Mouse (Mus musculus) stomach, embryonic 15.5 days (tissue): Measurements from ENCODE around the gene Dgkh. TPM values are rescaled to one million over a fixed set of nuclear protein-coding genes. Genes with fewer than 3 reads are reported as not detected.

Source experiments
- ATAC-seq: fragments of 200-750 bp; cut with Nextera tagmentation; 2 replicates; pipeline ENCODE4 v1.8.0; 2017; ENCODE audit warnings: low read depth, moderate number of reproducible peaks, moderate TSS enrichment; ENCODE audit not compliant: insufficient read depth, low FRiP score
- H3K27ac ChIP-seq: fragments of 300-500 bp; sonication (generic); 2 replicates; pipeline ENCODE4 v1.5.1; 2015; ENCODE audit warnings: mild to moderate bottlenecking, inconsistent platforms
- H3K27me3 ChIP-seq: fragments of 300-500 bp; sonication (generic); replicated peaks from 2 replicates; pipeline ENCODE4 v1.6.1; 2015; ENCODE audit warnings: inconsistent platforms
- H3K36me3 ChIP-seq: fragments of 300-500 bp; sonication (generic); 2 replicates; pipeline ENCODE4 v1.6.1; 2015; ENCODE audit warnings: inconsistent platforms
- H3K4me1 ChIP-seq: fragments of 300-500 bp; sonication (generic); 2 replicates; pipeline ENCODE4 v1.6.1; 2015; ENCODE audit warnings: inconsistent platforms
- H3K4me2 ChIP-seq: fragments of 300-500 bp; sonication (generic); 2 replicates; pipeline ENCODE4 v1.6.1; 2015; ENCODE audit warnings: mild to moderate bottlenecking, inconsistent platforms
- H3K4me3 ChIP-seq: fragments of 300-500 bp; sonication (generic); replicated peaks from 2 replicates; pipeline ENCODE4 v1.5.1; 2015; ENCODE audit warnings: inconsistent platforms
- H3K9ac ChIP-seq: fragments of 300-500 bp; sonication (generic); 2 replicates; pipeline ENCODE4 v1.6.1; 2015; ENCODE audit warnings: inconsistent platforms
- H3K9me3 ChIP-seq: fragments of 300-500 bp; sonication (generic); 2 replicates; pipeline ENCODE4 v1.6.1; 2016; ENCODE audit warnings: inconsistent platforms
- WGBS: fragments of 180-500 bp; shearing (Covaris S2); methylation state at CpG from one replicate; pipeline ENCODE4 v1.1.7; 2015; 5-methylcytosine and 5-hydroxymethylcytosine counted together
- polyA plus RNA-seq: library from polyadenylated mRNA; unstranded; fragments of >200 nt; fragmentation: Nextera tagmentation; extraction: Ambion mirVana; gene quantifications from 2 replicates; pipeline ENCODE4 v1.2.1, GENCODE M21; 2015

The Dgkh gene
- polyA plus RNA-seq, 1 experiment from 2014 or later: 1.7 TPM

DNA sequence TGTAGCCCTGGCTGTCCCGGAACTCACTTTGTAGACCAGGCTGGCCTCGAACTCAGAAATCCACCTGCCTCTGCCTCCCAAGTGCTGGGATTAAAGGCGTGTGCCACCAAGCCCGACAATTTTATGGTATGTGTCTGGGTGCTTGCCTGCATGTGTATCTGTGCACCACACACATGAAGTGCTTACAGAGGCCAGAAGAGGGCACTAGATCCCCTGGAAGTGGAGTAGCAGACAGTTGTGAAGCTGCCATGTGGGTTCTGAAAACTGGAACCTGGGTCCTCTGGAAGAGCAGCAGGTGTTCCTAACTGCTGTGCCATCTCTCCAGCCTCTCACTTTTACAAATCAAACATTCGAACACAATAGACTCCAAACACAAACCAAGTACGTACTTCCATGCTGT, 178.9 kb downstream of the Dgkh start:
- 0 out of 2 replicates have a peak, but pooled peaks cover 3% of the 10 kb centered on the region for H3K36me3 ChIP-seq
- 95% methylated on average over 6 of the region's 6 CpGs for WGBS
- no peaks in the 10 kb centered on the region for H3K9me3 ChIP-seq
- H3K27me3 ChIP-seq: no peaks in the 10 kb centered on the region
- no peak overlapping the region for H3K4me3 ChIP-seq
- H3K9ac ChIP-seq: no peak overlapping the region
- no peak overlapping the region for H3K4me2 ChIP-seq
- no peak for ATAC-seq
- H3K4me1 ChIP-seq: no peaks in the 10 kb centered on the region
- H3K27ac ChIP-seq: no peak overlapping the region

DNA sequence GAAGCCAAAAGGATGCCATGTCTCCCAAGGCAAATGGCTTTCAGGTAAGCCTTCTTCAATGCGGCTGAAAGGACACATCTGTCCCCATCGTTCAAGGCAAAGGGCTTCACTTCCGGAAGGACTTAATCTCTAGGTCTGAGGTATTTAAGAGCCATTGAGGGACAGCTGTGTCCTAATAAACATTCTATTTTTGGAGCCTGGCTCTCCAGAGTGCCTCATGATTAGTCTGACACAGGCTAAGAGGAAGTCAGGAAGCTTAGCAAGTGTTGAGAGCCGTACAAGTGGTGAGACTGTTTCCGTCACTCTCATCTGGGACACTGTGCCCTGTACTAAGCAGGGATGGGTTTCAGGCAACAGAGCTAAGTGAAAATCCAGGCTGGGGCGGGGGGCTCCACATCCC, 183.8 kb downstream of the Dgkh start:
- no peak for ATAC-seq
- no peaks in the 10 kb centered on the region for H3K4me1 ChIP-seq
- no peak overlapping the region for H3K4me3 ChIP-seq
- H3K27ac ChIP-seq: no peak overlapping the region
- H3K9me3 ChIP-seq: no peaks in the 10 kb centered on the region
- 42% methylated on average over 6 of the region's 6 CpGs for WGBS
- no peak overlapping the region for H3K9ac ChIP-seq
- H3K27me3 ChIP-seq: no peaks in the 10 kb centered on the region
- H3K36me3 ChIP-seq: no peaks in the 10 kb centered on the region
- no peak overlapping the region for H3K4me2 ChIP-seq

DNA sequence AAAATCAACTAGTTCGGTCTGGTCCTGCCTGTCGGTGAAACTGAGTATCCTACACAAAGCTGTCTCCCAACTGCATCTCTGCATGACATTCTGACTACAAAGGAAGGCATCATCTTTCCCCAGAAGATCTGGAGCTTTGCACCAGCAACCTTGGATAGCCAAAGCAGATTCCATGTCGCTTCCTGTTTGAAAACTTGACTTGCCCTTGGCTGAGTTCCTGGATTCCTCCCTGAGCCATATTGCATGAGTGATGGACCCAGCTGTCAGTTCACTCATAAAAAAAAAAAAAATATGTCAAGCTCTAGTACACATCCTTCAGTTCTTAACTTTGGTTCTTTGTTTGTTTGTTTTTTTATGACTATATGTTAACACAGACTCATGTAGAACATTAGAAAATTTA, 191.3 kb downstream of the Dgkh start:
- Histone ChIP-seq H3K36me3 (no peaks in the 10 kb centered on the region), H3K4me3 (no peak overlapping the region), H3K9me3 (no peaks in the 10 kb centered on the region), H3K27ac (no peak overlapping the region), H3K4me1 (peaks cover 5% of the 10 kb centered on the region), H3K9ac (no peak overlapping the region), H3K4me2 (no peak overlapping the region), H3K27me3 (no peaks in the 10 kb centered on the region)
- no peak for ATAC-seq
- WGBS: 66% methylated on average over 3 of the region's 3 CpGs

DNA sequence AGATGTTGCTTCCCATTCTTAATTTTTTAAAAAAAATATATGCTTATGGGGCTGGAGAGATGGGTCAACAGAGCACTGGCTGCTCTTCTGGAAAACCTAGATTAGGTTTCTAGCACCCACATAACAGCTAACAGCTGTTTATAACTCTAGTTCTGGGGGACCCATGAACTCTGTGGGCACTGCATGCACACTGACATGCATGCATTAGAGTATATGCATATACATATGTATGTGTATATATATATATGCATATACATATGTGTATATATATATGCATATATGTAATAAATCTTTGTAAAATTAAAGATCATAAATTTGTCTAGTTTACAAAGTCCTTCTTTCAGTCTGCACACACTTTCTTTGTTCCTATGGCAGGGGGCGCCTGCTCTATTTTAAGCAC, 192.8 kb downstream of the Dgkh start:
- Histone ChIP-seq H3K27me3 (no peaks in the 10 kb centered on the region), H3K9ac (no peak overlapping the region), H3K36me3 (no peaks in the 10 kb centered on the region), H3K9me3 (no peaks in the 10 kb centered on the region), H3K27ac (no peak overlapping the region), H3K4me1 (peaks cover 10% of the 10 kb centered on the region), H3K4me3 (no peak overlapping the region), H3K4me2 (no peak overlapping the region)
- no peak for ATAC-seq
- 85% methylated on average over 1 of the region's 1 CpGs for WGBS

DNA sequence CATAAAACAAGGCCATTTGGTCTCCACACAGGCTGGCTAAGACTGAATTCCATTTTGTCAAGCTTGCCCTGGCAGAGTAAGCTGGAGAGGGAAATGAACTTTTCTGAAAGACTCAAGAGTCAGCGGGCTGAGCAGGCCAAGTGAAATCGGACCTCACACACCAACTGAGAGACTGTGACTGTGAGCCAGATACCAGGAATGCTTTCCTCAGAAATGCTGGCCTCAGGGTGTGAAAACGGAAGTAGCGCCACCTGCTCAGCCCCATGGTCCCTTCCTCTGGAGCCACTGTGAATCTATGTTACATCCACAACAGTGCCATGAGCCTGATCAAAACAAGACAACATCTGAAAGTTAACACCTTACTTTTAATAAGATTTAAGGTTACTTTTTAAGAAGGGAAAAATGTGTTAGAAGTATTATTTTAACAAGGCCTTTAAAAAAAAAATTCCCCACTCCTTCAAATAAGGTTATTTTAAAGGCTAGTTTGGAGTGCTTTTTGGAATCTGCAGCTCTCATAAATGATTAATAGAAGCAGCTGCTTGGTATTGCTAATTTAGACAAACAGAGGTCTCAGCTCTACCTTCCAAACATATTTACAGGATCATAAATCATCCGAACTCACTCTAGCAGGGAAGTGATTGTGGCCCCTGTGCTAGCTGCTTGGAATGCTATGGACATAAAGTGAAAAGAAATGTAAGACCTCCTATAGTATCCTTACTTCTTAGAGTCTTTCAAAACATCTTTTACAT, 193.8 kb downstream of the Dgkh start:
- Histone ChIP-seq H3K4me2 (no peak overlapping the region), H3K4me3 (no peak overlapping the region), H3K27me3 (no peaks in the 10 kb centered on the region), H3K4me1 (peaks cover 10% of the 10 kb centered on the region), H3K9me3 (no peaks in the 10 kb centered on the region), H3K27ac (peak overlapping the region; percentile 42; the same call in 1 of the 2 replicates), H3K36me3 (no peaks in the 10 kb centered on the region), H3K9ac (no peak overlapping the region)
- 35% methylated on average over 5 of the region's 5 CpGs for WGBS
- no peak for ATAC-seq

DNA sequence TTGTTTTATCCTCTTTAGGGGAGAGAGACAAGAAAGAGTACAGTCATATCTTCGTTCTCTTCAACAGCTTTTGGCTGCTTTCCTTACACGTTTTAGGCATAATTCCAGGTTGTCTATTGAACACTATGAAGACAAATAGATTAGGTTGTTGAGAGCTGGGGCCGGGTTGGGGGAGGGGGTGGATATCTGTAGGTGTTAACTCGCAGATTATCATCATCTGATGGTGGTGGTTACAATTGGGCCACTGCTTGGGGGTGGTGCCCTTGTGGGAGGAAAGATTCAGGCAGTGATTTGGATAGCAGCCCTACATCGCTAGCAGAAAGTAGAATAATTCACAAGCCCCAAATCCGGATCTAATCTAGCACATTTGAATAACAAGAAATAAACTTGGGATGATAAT, 195.0 kb downstream of the Dgkh start:
- Histone ChIP-seq H3K36me3 (no peaks in the 10 kb centered on the region), H3K4me1 (peaks cover 10% of the 10 kb centered on the region), H3K4me3 (peak overlapping the region; percentile 65), H3K9ac (no peak overlapping the region), H3K27ac (peak overlapping the region; percentile 89), H3K9me3 (no peaks in the 10 kb centered on the region), H3K4me2 (peak overlapping the region; percentile 83), H3K27me3 (no peaks in the 10 kb centered on the region)
- WGBS: 43% methylated on average over 6 of the region's 6 CpGs
- no peak for ATAC-seq

DNA sequence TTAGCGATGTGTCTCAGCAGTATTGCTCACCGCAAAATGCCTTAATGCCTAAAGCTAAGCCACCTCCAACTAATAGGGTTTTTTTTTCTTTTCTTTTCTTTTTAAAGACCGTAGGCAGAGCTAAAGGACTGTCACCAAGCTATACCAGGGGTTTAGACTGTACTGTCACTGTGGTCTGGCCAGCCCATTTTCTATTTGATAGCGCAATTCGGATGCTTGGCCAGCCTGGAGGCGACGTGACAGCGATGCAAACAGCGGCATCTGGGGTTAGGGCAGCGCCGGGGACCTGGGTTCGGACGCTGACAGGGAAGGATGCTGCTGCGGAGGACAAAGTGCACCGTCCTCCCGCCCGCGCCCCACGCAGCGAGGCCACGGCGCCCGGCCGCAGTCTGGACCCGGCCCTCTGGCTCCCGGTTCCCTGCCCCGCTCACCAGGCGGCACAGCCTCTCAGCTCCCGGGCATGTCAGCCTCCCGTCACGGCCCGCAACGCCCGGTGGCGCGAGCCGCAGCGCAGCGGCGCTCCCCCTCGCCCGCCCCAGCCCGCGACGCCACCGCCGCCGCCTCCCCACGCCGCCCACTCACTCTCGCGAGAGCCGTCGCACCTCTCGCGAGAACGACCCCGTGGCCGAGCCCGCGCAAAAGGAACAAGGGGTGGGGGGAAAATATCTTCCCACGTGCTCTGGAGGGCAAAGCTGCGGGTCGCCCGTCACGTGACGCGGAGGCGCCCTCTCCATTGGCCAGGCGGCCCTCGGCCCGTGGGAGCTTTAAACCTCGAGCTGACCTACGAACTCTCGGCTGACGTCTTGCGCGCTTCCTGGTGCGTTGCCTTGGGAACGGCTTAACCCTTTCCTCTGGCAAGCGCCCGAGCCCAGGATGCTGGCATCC, 196.1 kb downstream of the Dgkh start, which contains the start of gene Akap11:
TSS of gene Akap11 (minus strand) at position 528 of the 885 bp plus-strand sequence.
- Histone ChIP-seq H3K36me3 (no peaks in the 10 kb centered on the region), H3K4me1 (peaks cover 13% of the 10 kb centered on the region), H3K4me2 (peak within 1 kb of the TSS; percentile 83), H3K27ac (peak within 1 kb of the TSS; percentile 89), H3K9me3 (no peaks in the 10 kb centered on the region), H3K9ac (peak within 1 kb of the TSS; percentile 97), H3K27me3 (no peaks in the 10 kb centered on the region), H3K4me3 (peak within 1 kb of the TSS; percentile 65)
- ATAC-seq: peak; percentile 94
- WGBS: under 1% methylated on average over 82 of the region's 82 CpGs

DNA sequence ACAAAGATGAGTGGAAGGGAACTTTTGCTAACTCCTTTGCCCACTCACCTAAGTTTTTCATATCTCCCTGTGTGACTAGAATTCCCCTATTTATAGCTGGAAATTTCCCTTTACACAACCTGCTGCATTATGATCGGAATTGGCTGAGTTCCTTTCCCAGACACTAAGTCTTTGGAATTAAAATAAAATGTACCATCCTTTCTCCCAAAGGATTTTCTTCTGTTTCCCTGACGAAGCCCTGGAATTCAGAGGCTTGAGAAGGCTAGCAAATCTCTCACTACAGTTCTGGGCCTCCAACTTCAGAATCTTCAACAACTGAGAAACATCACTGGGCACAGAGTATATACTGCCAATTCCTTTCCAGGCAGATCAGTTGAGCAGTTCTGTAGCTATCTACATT, 197.2 kb downstream of the Dgkh start:
- H3K36me3 ChIP-seq: no peaks in the 10 kb centered on the region
- peak overlapping the region; percentile 65 for H3K4me3 ChIP-seq
- no peak for ATAC-seq
- H3K27me3 ChIP-seq: no peaks in the 10 kb centered on the region
- H3K4me1 ChIP-seq: peaks cover 13% of the 10 kb centered on the region
- H3K9me3 ChIP-seq: no peaks in the 10 kb centered on the region
- peak overlapping the region; percentile 83 for H3K4me2 ChIP-seq
- H3K27ac ChIP-seq: no peak overlapping the region
- 47% methylated on average over 2 of the region's 2 CpGs for WGBS
- 0 out of 2 replicates have a peak overlapping the region, but pooled peaks have one; percentile 6 for H3K9ac ChIP-seq

DNA sequence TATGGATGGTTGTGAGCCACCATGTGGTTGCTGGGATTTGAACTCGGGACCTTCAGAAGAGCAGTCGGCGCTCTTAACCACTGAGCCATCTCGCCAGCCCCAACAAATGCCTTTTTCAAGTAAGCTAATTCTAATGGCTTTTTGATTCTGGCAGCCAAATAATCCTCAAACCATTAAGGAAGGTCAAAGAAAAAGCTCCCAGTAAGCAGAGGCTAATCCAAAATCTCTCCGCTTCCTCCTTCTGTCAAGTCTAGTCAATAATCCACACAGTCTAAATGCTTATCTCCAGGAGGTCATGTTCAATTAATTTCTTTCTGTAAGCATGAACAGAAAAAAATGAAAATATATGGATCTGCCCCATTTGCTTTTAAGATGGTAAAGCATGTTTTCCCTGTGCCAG, 197.9 kb downstream of the Dgkh start:
- Histone ChIP-seq H3K9me3 (no peaks in the 10 kb centered on the region), H3K4me2 (no peak overlapping the region), H3K4me3 (no peak overlapping the region), H3K9ac (no peak overlapping the region), H3K27me3 (no peaks in the 10 kb centered on the region), H3K27ac (no peak overlapping the region), H3K36me3 (no peaks in the 10 kb centered on the region), H3K4me1 (peaks cover 16% of the 10 kb centered on the region)
- WGBS: 94% methylated on average over 5 of the region's 5 CpGs
- ATAC-seq: no peak

DNA sequence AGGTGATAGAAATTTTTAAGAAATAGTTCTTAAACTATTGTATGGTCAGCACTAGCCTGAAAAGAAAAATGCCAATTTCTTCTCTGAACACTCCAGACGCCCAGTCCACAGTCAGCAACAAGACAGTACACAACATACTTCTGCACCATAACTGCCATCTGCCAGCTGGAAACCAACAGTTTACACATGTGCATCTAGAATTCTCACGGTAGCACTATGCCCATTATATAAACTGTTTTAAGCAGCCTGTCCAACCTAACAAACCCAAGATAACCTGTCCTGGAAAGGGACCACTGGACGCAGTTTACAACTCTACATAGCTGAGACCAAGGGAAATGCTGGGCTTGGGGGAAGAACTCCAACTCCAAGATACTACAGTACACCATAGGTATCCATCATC, 198.9 kb downstream of the Dgkh start:
- no peak overlapping the region for H3K9ac ChIP-seq
- no peaks in the 10 kb centered on the region for H3K36me3 ChIP-seq
- no peak overlapping the region for H3K4me2 ChIP-seq
- no peaks in the 10 kb centered on the region for H3K9me3 ChIP-seq
- no peak overlapping the region for H3K4me3 ChIP-seq
- no peak for ATAC-seq
- no peak overlapping the region for H3K27ac ChIP-seq
- H3K4me1 ChIP-seq: peaks cover 21% of the 10 kb centered on the region
- WGBS: 75% methylated on average over 3 of the region's 3 CpGs
- no peaks in the 10 kb centered on the region for H3K27me3 ChIP-seq

DNA sequence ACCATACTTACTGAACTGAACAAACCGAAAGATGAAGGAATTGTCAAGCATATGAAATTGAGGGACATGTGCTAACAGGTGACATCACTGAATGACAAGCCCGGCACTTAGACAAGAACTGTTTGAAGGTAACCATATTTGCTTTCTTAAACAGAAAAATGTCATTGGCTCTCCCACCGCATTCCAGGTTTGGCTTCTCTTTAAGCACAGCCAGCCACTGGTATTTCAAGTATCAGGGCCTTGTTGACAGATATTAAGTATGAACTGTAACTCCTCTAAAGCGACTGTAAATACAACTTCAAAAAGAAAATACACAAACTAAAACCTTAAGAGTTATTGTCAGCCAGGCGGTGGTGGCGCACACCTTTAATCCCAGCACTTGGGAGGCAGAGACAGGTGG, 200.2 kb downstream of the Dgkh start:
- H3K4me1 ChIP-seq: peaks cover 21% of the 10 kb centered on the region
- H3K27me3 ChIP-seq: no peaks in the 10 kb centered on the region
- no peak overlapping the region for H3K9ac ChIP-seq
- H3K36me3 ChIP-seq: no peaks in the 10 kb centered on the region
- no peak for ATAC-seq
- H3K4me3 ChIP-seq: no peak overlapping the region
- H3K9me3 ChIP-seq: no peaks in the 10 kb centered on the region
- WGBS: 64% methylated on average over 6 of the region's 6 CpGs
- no peak overlapping the region for H3K4me2 ChIP-seq
- no peak overlapping the region for H3K27ac ChIP-seq

DNA sequence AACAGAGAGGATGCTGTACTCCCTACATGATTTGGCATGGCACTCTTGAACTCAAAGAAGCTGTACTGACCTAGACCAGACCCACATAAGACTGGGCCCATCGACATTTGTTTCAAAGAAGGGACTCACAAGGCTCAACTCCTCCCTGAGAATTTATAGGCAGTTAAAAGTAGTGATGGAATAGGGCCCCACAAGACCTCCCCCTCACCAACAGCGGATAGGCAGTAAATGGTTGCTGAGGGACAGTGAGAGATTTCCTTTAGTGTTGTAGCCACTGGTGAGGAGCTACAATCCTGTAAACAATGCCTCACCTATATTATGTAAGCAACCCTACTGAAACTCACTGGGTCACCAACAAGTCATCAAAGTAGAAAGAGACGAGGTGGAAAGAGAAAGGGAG, 202.3 kb downstream of the Dgkh start:
- Histone ChIP-seq H3K36me3 (no peaks in the 10 kb centered on the region), H3K4me3 (no peak overlapping the region), H3K9ac (no peak overlapping the region), H3K9me3 (no peaks in the 10 kb centered on the region), H3K27me3 (no peaks in the 10 kb centered on the region), H3K4me1 (peaks cover 19% of the 10 kb centered on the region; the same call in 1 of the 2 replicates), H3K27ac (no peak overlapping the region), H3K4me2 (no peak overlapping the region)
- no peak for ATAC-seq
- WGBS: 77% methylated on average over 3 of the region's 3 CpGs
